Mouse (Mus musculus): ENCODE data around the gene Trpm3. TPM values are rescaled to one million over a fixed set of nuclear protein-coding genes. Genes with fewer than 3 reads are reported as not detected.

Trpm3 gene
- polyA plus RNA-seq, 1 experiment from 2014 or later = 39.8 TPM

DNA sequence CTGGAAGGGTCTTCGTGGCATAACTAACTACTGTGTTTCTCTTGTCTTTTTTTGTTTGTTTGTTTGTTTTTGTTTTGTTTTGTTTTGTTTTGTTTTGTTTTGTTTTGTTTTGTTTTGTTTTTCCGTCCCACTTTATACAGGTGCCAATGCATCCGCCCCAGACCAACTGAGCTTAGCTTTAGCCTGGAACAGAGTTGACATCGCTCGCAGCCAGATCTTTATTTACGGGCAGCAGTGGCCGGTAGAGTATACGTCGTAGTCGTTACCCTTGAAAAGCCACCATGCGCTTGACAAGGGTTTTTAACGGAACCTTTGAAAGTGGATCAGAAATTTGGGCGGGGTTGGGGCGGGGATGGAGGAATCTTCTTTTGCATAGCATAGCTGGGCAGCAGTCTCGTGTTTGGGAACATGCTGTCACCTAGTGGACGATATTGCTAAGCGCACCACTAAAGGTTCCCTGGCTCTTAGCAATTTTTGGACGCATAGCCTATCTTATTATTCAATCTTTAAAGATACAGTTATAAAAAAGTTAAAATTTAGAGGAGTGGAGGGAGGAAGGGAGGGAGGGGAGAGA lies 745.0 kb downstream of the Trpm3 start:
- Histone ChIP-seq H3K27ac (ENCODE audit: low read depth, low read length) (no peak overlapping the region), H3K9me3 (ENCODE audit: control insufficient read depth, low read length) (no peaks in the 10 kb centered on the region), H3K36me3 (ENCODE audit: control insufficient read depth, insufficient read depth, low read length) (no peaks in the 10 kb centered on the region), H3K27me3 (replicated peaks; ENCODE audit: control insufficient read depth, insufficient read depth, low read length) (no peaks in the 10 kb centered on the region), H3K4me1 (ENCODE audit: control insufficient read depth, insufficient read depth, low read depth, low read length) (0 out of 2 replicates have a peak, but pooled peaks cover 2% of the 10 kb centered on the region), H3K4me2 (ENCODE audit: low read length) (peak overlapping the region; percentile 67), H3K9ac (ENCODE audit: low read depth, low read length) (peak overlapping the region; percentile 45; the same call in 1 of the 2 replicates), H3K4me3 (ENCODE audit: low read length) (peak overlapping the region; percentile 21; the same call in 1 of the 2 replicates)
- WGBS = 21% methylated on average over 18 of the region's 18 CpGs
- ATAC-seq = peak; percentile 93

DNA sequence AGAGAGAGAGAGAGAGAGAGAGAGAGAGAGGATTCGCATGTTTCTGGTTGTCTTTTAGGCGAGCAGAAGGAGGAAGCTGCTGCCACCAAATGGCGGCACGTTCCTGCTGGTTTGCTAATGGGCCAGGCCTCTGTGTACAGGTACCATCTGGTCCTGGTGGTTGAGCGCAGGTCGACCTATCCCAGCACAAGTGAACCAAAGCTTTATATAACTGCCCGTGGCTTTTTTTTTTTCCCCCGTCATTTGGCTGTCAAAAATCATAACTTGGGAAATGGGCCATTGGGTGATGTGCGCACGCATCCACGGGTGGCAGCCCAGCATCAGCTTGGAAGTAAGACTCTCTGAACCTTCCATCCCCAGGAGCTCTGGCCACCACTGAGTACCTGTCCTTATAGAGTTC lies 745.5 kb downstream of the Trpm3 start:
- H3K36me3 ChIP-seq (ENCODE audit: control insufficient read depth, insufficient read depth, low read length) = no peaks in the 10 kb centered on the region
- no peak overlapping the region for H3K27ac ChIP-seq (ENCODE audit: low read depth, low read length)
- H3K9me3 ChIP-seq (ENCODE audit: control insufficient read depth, low read length) = no peaks in the 10 kb centered on the region
- no peak overlapping the region for H3K4me3 ChIP-seq (ENCODE audit: low read length)
- H3K4me1 ChIP-seq (ENCODE audit: control insufficient read depth, insufficient read depth, low read depth, low read length) = 0 out of 2 replicates have a peak, but pooled peaks cover 2% of the 10 kb centered on the region
- H3K27me3 ChIP-seq (replicated peaks; ENCODE audit: control insufficient read depth, insufficient read depth, low read length) = no peaks in the 10 kb centered on the region
- peak overlapping the region; percentile 67 for H3K4me2 ChIP-seq (ENCODE audit: low read length)
- no peak overlapping the region for H3K9ac ChIP-seq (ENCODE audit: low read depth, low read length)
- 45% methylated on average over 11 of the region's 11 CpGs for WGBS
- ATAC-seq = peak; percentile 88

DNA sequence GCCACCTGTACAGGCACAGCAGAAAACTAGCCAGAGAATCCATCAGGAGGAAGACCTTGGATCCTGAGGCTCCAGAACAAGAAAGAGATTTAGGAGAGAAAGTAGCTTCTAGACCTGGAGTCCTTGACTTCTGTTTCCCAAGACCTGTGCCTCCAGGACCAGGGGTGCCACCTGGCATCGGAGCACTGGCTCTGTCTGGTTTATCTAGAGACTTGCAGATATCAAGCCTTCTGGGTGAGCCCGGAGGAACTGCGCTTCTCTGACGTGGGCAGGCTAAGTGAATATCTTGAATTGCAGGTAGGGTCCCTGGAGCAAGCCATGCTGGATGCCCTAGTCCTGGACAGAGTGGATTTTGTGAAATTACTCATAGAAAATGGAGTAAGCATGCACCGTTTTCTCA lies 746.2 kb downstream of the Trpm3 start:
- Histone ChIP-seq H3K36me3 (ENCODE audit: control insufficient read depth, insufficient read depth, low read length) (no peaks in the 10 kb centered on the region), H3K4me2 (ENCODE audit: low read length) (no peak overlapping the region), H3K9ac (ENCODE audit: low read depth, low read length) (no peak overlapping the region), H3K27me3 (replicated peaks; ENCODE audit: control insufficient read depth, insufficient read depth, low read length) (no peaks in the 10 kb centered on the region), H3K4me1 (ENCODE audit: control insufficient read depth, insufficient read depth, low read depth, low read length) (0 out of 2 replicates have a peak, but pooled peaks cover 2% of the 10 kb centered on the region), H3K4me3 (ENCODE audit: low read length) (no peak overlapping the region), H3K9me3 (ENCODE audit: control insufficient read depth, low read length) (no peaks in the 10 kb centered on the region), H3K27ac (ENCODE audit: low read depth, low read length) (no peak overlapping the region)
- no peak for ATAC-seq
- WGBS = 97% methylated on average over 5 of the region's 5 CpGs

DNA sequence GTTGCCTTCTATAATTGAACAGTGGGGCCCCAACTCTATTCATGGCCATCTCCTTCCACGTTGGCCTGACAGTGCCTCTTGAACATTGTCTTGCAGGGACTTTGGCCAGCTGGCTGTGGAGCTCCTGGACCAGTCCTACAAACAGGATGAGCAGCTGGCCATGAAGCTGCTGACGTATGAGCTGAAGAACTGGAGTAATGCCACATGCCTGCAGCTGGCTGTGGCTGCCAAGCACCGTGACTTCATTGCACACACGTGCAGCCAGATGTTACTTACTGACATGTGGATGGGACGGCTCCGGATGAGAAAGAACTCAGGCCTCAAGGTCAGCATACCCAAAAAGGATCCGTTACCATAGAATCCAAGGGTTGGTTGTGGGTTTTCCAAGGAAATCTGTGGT lies 763.0 kb downstream of the Trpm3 start:
- Histone ChIP-seq H3K4me2 (ENCODE audit: low read length) (no peak overlapping the region), H3K9me3 (ENCODE audit: control insufficient read depth, low read length) (no peaks in the 10 kb centered on the region), H3K4me3 (ENCODE audit: low read length) (no peak overlapping the region), H3K9ac (ENCODE audit: low read depth, low read length) (no peak overlapping the region), H3K4me1 (ENCODE audit: control insufficient read depth, insufficient read depth, low read depth, low read length) (peaks cover 11% of the 10 kb centered on the region), H3K27ac (ENCODE audit: low read depth, low read length) (no peak overlapping the region), H3K27me3 (replicated peaks; ENCODE audit: control insufficient read depth, insufficient read depth, low read length) (no peaks in the 10 kb centered on the region), H3K36me3 (ENCODE audit: control insufficient read depth, insufficient read depth, low read length) (peaks cover 14% of the 10 kb centered on the region)
- 91% methylated on average over 7 of the region's 7 CpGs for WGBS
- no peak for ATAC-seq

DNA sequence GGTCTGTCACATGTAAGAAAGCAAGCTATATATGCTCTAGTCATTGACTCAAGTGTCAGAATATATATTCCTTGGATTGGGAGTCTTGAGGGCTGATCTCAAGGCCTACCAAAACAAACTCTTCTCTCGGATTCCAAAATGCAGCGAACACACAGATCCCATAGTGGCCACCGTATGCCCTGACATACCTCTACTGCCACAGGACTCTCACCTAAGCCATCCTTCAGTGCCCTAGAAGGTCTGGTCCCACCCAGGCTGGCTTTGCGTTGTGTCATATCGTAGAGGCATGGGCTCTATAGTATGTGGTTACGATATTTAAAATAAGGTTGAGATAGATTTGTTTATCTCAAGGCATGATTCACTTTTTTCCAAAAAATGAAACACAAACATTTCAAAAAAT lies 763.5 kb downstream of the Trpm3 start:
- no peaks in the 10 kb centered on the region for H3K9me3 ChIP-seq (ENCODE audit: control insufficient read depth, low read length)
- H3K27ac ChIP-seq (ENCODE audit: low read depth, low read length) = no peak overlapping the region
- WGBS = 96% methylated on average over 6 of the region's 6 CpGs

DNA sequence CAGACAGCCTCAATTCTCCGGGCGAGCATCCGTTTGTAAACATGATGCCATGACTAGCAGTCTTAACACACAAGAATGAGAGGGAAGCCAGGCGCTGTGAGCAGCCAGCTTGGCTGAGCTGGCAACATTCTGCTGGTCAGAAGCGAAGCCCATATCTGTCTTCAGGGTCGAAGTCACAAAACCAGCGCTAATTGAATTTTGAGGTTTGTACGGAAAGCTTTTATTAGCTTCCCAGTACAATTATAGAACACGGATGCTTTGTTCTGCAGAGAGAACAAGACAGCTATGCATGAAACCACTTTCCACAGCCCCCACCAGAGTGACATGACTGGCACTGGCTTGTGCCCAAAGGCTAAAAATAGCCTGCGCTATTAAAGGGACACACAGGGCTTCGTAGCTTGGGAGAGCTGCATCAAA lies 766.2 kb downstream of the Trpm3 start:
- H3K36me3 ChIP-seq (ENCODE audit: control insufficient read depth, insufficient read depth, low read length) = peaks cover 14% of the 10 kb centered on the region
- H3K27me3 ChIP-seq (replicated peaks; ENCODE audit: control insufficient read depth, insufficient read depth, low read length) = no peaks in the 10 kb centered on the region
- peak overlapping the region; percentile 43 for H3K9ac ChIP-seq (ENCODE audit: low read depth, low read length)
- ATAC-seq = peak; percentile 88
- no peak overlapping the region for H3K4me3 ChIP-seq (ENCODE audit: low read length)
- peak overlapping the region; percentile 75 for H3K27ac ChIP-seq (ENCODE audit: low read depth, low read length)
- 40% methylated on average over 11 of the region's 11 CpGs for WGBS
- no peaks in the 10 kb centered on the region for H3K9me3 ChIP-seq (ENCODE audit: control insufficient read depth, low read length)
- peak overlapping the region; percentile 37 for H3K4me2 ChIP-seq (ENCODE audit: low read length)
- peaks cover 11% of the 10 kb centered on the region for H3K4me1 ChIP-seq (ENCODE audit: control insufficient read depth, insufficient read depth, low read depth, low read length)

More for the DNA sequence above, 763.5 kb downstream of the Trpm3 start:
- ATAC-seq = no peak
- no peaks in the 10 kb centered on the region for H3K27me3 ChIP-seq (replicated peaks; ENCODE audit: control insufficient read depth, insufficient read depth, low read length)
- peaks cover 11% of the 10 kb centered on the region for H3K4me1 ChIP-seq (ENCODE audit: control insufficient read depth, insufficient read depth, low read depth, low read length)
- peaks cover 14% of the 10 kb centered on the region for H3K36me3 ChIP-seq (ENCODE audit: control insufficient read depth, insufficient read depth, low read length)
- no peak overlapping the region for H3K9ac ChIP-seq (ENCODE audit: low read depth, low read length)
- no peak overlapping the region for H3K4me2 ChIP-seq (ENCODE audit: low read length)
- H3K4me3 ChIP-seq (ENCODE audit: low read length) = no peak overlapping the region

DNA sequence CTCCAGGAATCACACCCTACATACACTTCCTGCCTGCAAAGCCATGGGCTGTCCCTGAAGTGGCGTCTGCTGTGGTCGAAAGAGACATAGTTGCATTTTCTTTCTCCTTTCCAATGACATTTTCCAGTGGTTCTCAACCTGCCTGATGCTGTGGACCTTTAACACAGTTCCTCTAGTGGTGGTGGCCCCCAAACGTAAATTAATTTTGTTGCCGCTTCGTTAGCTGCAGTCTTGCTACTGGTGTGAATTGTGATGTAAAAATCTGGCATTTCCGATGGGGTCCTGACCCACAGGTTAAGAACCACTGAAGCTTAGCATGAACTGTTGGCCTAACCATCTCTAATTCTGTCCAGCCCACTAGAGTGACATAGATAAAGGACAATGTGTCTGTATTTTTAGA lies 771.8 kb downstream of the Trpm3 start:
- Histone ChIP-seq H3K9me3 (ENCODE audit: control insufficient read depth, low read length) (no peaks in the 10 kb centered on the region), H3K4me3 (ENCODE audit: low read length) (no peak overlapping the region), H3K36me3 (ENCODE audit: control insufficient read depth, insufficient read depth, low read length) (peaks cover 4% of the 10 kb centered on the region; the same call in 1 of the 2 replicates), H3K4me2 (ENCODE audit: low read length) (no peak overlapping the region), H3K4me1 (ENCODE audit: control insufficient read depth, insufficient read depth, low read depth, low read length) (no peaks in the 10 kb centered on the region), H3K27ac (ENCODE audit: low read depth, low read length) (no peak overlapping the region), H3K9ac (ENCODE audit: low read depth, low read length) (no peak overlapping the region), H3K27me3 (replicated peaks; ENCODE audit: control insufficient read depth, insufficient read depth, low read length) (no peaks in the 10 kb centered on the region)
- 77% methylated on average over 6 of the region's 6 CpGs for WGBS
- ATAC-seq = no peak

DNA sequence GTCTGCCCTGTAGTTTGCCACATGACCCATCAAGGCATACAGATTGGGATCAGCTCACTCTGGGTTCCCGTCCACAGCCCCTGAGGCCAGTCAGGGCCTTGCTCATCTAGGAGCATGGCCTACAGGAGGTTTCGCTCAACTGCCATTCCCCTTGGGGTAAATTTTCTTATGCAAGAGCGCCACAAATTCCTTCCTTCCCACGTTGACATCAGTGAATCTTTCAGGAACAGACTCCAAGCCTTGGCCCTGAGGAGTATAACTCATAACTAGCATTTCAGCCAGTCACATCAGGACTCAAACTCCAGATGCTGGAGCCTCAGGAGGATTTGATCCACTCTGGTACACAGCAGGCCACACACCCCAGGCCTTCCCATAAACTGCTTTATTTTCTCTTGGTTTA lies 774.1 kb downstream of the Trpm3 start:
- no peak overlapping the region for H3K27ac ChIP-seq (ENCODE audit: low read depth, low read length)
- H3K4me2 ChIP-seq (ENCODE audit: low read length) = no peak overlapping the region
- H3K9ac ChIP-seq (ENCODE audit: low read depth, low read length) = no peak overlapping the region
- no peaks in the 10 kb centered on the region for H3K9me3 ChIP-seq (ENCODE audit: control insufficient read depth, low read length)
- peaks cover 4% of the 10 kb centered on the region; the same call in 1 of the 2 replicates for H3K36me3 ChIP-seq (ENCODE audit: control insufficient read depth, insufficient read depth, low read length)
- no peaks in the 10 kb centered on the region for H3K27me3 ChIP-seq (replicated peaks; ENCODE audit: control insufficient read depth, insufficient read depth, low read length)
- no peak overlapping the region for H3K4me3 ChIP-seq (ENCODE audit: low read length)
- WGBS = 86% methylated on average over 4 of the region's 4 CpGs
- H3K4me1 ChIP-seq (ENCODE audit: control insufficient read depth, insufficient read depth, low read depth, low read length) = peaks cover 9% of the 10 kb centered on the region
- ATAC-seq = no peak

DNA sequence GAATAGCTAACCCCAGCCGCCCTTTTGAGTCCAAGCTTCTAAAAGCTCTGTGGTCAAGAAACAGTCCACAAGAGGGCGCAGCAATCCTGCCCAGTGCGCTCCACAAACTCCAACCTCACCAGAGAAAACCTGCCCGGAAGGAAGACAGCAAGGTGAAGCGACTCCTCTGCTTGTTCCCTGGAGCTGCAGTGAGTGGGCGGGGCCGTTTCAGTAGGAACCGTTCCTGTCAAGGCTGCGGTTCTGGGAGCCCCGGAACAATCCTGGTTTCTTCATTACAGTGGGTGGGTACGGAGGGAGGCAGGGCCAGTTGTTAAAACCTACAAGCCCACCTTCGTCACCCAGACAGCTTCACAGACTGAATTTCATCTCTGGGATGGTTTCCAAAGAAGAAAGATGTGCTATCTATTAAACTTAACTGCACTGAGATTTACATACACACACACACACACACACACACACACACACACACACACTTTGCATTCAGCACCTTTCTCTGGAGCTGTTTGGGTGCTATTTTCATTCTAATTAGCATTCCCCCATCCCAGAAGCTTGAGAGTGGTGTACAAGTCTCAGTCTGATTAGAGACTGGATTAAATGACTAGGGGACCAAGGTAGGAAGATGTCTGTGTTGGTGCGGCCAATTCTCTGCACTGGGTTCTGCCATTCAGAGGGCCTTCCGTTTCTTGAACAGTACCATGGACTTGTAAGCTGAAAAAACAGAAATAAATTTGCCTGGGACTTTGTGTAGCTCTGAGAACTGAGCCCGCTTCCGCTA lies 777.2 kb downstream of the Trpm3 start:
- peaks cover 4% of the 10 kb centered on the region; the same call in 1 of the 2 replicates for H3K36me3 ChIP-seq (ENCODE audit: control insufficient read depth, insufficient read depth, low read length)
- H3K27ac ChIP-seq (ENCODE audit: low read depth, low read length) = peak overlapping the region; percentile 44
- H3K27me3 ChIP-seq (replicated peaks; ENCODE audit: control insufficient read depth, insufficient read depth, low read length) = no peaks in the 10 kb centered on the region
- H3K4me3 ChIP-seq (ENCODE audit: low read length) = peak overlapping the region; percentile 29
- H3K9me3 ChIP-seq (ENCODE audit: control insufficient read depth, low read length) = no peaks in the 10 kb centered on the region
- WGBS = 16% methylated on average over 16 of the region's 16 CpGs
- peak overlapping the region; percentile 55 for H3K4me2 ChIP-seq (ENCODE audit: low read length)
- peak; percentile 51 for ATAC-seq
- H3K9ac ChIP-seq (ENCODE audit: low read depth, low read length) = peak overlapping the region; percentile 50
- peaks cover 9% of the 10 kb centered on the region for H3K4me1 ChIP-seq (ENCODE audit: control insufficient read depth, insufficient read depth, low read depth, low read length)
